Mouse (Mus musculus) ovary, postnatal 36 days (tissue): ENCODE measurements at regions not wholly inside any gene's neighbourhood (a gene's known extent, or its start where the extent isn't known, plus 50 kb on each side); places are given as distances from the start of the nearest gene placed in this dataset.
"Not testable (repeated sequence)": the region's sequence is repeated elsewhere in the genome, so short reads cannot be mapped to it uniquely, and the experiment has no call there.

Experiments used
- DNase-seq: peaks from one replicate; pipeline ENCODE4 v3.0.0; 2022; ENCODE audit warnings: low spot score, mixed read lengths

GRCm38 (mm10) chr11:28993270-28993847, 137.2 kb upstream of the Pnpt1 start:
- peak; percentile 2 for DNase-seq

GRCm38 (mm10) chr11:28998314-28999106, 132.0 kb upstream of the Pnpt1 start:
- DNase-seq: no peak

- DNase-seq: no peak
These were observed 131.3 kb upstream of the Pnpt1 start for GRCm38 (mm10) chr11:28999196-28999595.

GRCm38 (mm10) chr11:28999620-29000019, 130.9 kb upstream of the Pnpt1 start:
- no peak for DNase-seq

DNA sequence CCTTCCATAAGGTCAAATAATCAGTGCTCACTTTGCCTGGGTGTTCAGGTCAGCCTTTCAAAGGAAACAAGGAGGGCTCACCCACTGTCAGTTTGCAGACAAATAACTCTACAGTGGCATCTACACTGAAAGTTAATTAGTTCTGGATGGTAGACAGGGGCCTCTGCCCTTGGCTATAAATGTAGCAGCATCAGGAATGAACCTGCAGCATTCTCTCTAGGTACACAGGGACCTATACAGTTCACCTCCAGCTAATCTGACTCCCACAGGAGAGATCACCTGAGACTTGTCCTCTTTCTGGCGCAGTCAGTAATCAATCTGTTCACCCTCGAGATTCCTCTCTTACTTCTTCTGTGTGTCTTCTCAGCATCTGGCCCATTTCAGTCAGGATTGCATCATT, 130.3 kb upstream of the Pnpt1 start:
- DNase-seq: no peak

DNA sequence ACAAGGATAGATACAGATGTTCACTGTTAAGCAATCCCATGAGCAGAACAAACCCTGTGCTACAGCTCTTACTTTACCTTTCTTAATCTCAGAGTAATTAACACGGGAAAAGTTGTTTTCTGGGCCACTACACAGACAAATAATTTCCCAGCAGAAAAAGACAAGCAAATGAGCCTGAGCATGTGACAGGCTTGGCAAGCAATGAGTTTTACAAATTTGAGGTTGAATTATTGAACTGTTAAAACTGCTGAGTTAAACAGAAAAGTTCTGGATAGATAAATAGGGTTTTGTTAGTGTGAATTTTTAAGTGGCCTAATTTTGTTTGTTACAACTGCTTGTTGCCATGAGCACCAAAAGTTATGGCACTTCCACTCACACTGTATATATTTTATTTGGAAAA, 113.1 kb upstream of the Pnpt1 start:
- no peak for DNase-seq

DNA sequence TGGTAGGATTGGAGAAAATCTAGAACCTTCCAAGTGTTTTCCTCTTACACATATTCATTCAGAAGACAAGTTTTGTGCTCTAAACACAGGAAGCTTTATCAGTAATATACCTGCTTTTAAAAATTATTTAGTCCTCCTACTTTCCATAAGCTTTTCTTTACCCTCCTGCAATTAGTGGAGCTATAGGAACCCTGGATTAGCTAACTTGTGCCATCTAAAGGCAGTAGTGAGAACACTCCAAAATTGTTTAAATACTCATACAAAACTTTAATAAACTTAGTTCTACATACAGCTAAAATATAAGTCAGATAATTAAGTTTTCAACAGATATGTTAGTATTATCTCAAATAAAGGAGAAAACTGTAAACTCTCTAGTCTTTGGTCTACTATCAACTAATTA, 89.7 kb upstream of the Pnpt1 start:
- no peak for DNase-seq

DNA sequence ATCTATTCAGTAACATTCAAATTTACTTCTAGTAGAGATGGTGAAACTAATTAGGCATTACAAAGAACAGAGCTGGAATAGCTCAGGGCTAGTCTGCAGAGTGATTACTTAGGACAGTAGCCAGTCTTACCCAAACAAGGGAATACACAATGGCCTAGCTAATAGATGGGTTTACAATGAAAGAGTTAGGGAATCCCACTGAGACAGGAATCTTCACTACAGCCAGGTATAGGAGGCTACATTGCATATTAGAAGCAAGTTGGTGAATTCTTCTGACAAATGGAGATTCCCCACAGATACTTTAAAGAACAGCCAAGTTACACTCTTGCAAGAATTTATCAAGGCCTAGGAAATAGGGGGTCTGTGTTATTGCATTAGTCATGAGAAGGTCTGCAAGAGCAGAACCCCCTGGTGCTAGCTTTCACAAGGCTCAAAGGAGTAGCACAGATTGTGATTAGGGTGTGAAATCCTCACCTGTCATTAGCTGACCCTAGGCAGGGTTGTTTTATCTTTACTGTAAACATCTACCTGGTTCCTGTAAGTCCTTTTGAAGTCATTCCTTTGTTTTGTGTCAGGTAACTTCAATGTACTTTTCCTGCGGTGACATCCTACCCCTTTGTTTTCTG, 82.4 kb upstream of the Pnpt1 start:
- DNase-seq: not testable (repeated sequence)

- DNase-seq: no peak
These were observed 77.9 kb upstream of the Pnpt1 start for GRCm38 (mm10) chr11:29052625-29053024.

DNA sequence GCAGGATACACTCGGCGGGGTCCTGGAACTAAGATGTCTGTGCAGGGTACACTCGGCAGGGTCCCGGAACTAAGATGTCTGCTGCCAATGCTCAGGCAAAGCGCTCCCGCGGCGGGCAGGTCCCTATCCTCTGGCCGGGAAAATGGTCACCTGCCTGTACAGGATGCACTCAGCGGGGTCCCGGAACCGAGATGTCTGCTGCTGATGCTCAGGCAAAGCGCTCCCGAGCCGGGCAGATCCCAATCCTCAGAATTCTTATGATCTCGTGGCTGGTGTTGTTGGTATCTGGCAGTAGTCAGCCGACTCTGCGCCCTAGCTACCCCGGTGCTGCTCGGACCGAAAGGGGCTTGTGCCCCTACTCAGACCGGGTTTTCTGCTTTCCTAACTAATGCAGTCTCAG, 61.0 kb upstream of the Pnpt1 start:
- DNase-seq: not testable (repeated sequence)

GRCm38 (mm10) chr11:29072231-29072630, 58.3 kb upstream of the Pnpt1 start:
- DNase-seq: no peak
